Comparison of ENCODE assay signal across 34 mouse cellular contexts in the genomic region with DNA sequence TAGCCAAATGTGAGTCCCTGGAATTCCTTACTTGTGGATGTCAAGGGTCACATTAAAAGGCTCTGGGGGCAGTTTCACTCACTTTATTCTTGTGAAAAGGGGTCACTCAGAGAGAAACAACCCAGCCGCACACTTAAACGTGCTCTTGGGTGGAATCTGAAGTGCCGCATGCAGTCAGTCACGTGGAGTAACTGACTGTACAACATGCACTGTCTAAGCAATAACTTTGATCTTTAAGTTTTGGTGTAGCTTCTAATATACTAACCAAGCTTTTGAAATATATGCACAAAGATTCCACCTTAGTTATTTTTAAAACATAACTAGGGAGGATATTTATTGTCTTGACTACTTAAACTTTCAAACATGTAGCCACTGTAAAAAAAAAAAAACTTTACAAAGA. TPM values are rescaled to one million over a fixed set of nuclear protein-coding genes. Genes with fewer than 3 reads are reported as not detected.
"Had no signal": no experiment of that assay in that cellular context is flagged by ENCODE, and none has a peak within 500 bp of the region (broad histone marks: within the 10 kb centered on the region; RNA-seq: fewer than 3 reads in every experiment).

No protein-coding gene starts in this region.

- DNase-seq: heart, postnatal 10 days; heart, postnatal 14 days; heart, postnatal 36 days; kidney, adult 11 months; kidney, adult 18-20 months; kidney, adult 2 months; kidney, adult 8-10 months; kidney, adult 9 months; kidney, postnatal 10 days; kidney, postnatal 14 days; kidney, postnatal 25 days; kidney, postnatal 36 days; kidney, postnatal 4 days; layer of hippocampus, adult 9-11 months; layer of hippocampus, postnatal 36 days had no signal

- H3K36me3 ChIP-seq: heart, embryonic 12.5 days; heart, embryonic 13.5 days; heart, embryonic 15.5 days; hindbrain, embryonic 10.5 days; hindbrain, embryonic 12.5 days; hindbrain, embryonic 13.5 days; hindbrain, embryonic 15.5 days; intestine, embryonic 15.5 days; kidney, embryonic 15.5 days had no signal

- H3K9me3 ChIP-seq: heart, embryonic 12.5 days; heart, embryonic 13.5 days; heart, embryonic 15.5 days; hindbrain, embryonic 10.5 days; hindbrain, embryonic 12.5 days; hindbrain, embryonic 13.5 days; hindbrain, embryonic 15.5 days; intestine, embryonic 15.5 days; kidney, embryonic 15.5 days had no signal

- H3K27ac ChIP-seq: heart, embryonic 13.5 days; heart, embryonic 15.5 days; hindbrain, embryonic 10.5 days; hindbrain, embryonic 12.5 days; hindbrain, embryonic 13.5 days; hindbrain, embryonic 14.5 days; hindbrain, embryonic 15.5 days; hindbrain, postnatal 0 days; intestine, embryonic 15.5 days; kidney, embryonic 15.5 days; kidney, postnatal 0 days; layer of hippocampus, adult 2 months; left cerebral cortex, adult 2 months had no signal

- H3K27me3 ChIP-seq: heart, embryonic 12.5 days; heart, embryonic 13.5 days; heart, embryonic 15.5 days; hindbrain, embryonic 12.5 days; hindbrain, embryonic 15.5 days; intestine, embryonic 15.5 days had no signal

- H3K4me2 ChIP-seq: heart, embryonic 11.5 days; heart, embryonic 12.5 days; heart, embryonic 13.5 days; heart, embryonic 15.5 days; hindbrain, embryonic 12.5 days; hindbrain, embryonic 13.5 days; hindbrain, embryonic 14.5 days; hindbrain, embryonic 15.5 days; intestine, embryonic 15.5 days; kidney, embryonic 15.5 days had no signal

- H3K4me3 ChIP-seq: heart, embryonic 12.5 days; heart, embryonic 13.5 days; heart, embryonic 15.5 days; hindbrain, embryonic 10.5 days; hindbrain, embryonic 12.5 days; hindbrain, embryonic 13.5 days; hindbrain, embryonic 15.5 days; intestine, embryonic 15.5 days; kidney, embryonic 15.5 days; layer of hippocampus, adult 2 months; left cerebral cortex, adult 2 months had no signal

- H3K9ac ChIP-seq: heart, embryonic 12.5 days; heart, embryonic 13.5 days; heart, embryonic 15.5 days; hindbrain, embryonic 12.5 days; hindbrain, embryonic 13.5 days; hindbrain, embryonic 14.5 days; hindbrain, embryonic 15.5 days; intestine, embryonic 15.5 days; kidney, embryonic 15.5 days had no signal

RNA-seq across cellular contexts. Expression of a gene that starts 47.5 kb away (rescaled TPM):
- total RNA-seq: hematopoietic stem cell, adult 5-6 weeks; left cerebral cortex, adult 18-20 months had no signal
- polyA plus RNA-seq: kidney, adult 2 months; kidney, embryonic 14.5 days; kidney, embryonic 15.5 days; large intestine, adult 2 months had no signal
